Mouse (Mus musculus): ENCODE data around the gene Farsb. TPM values are rescaled to one million over a fixed set of nuclear protein-coding genes. Genes with fewer than 3 reads are reported as not detected.

Gene Farsb
- polyA plus RNA-seq, 1 experiment from 2014 or later = 123 TPM

- Histone ChIP-seq H3K27ac (replicated peaks) (no peak overlapping the region), H3K27me3 (no peaks in the 10 kb centered on the region), H3K4me2 (replicated peaks) (no peak overlapping the region), H3K9me3 (replicated peaks) (no peaks in the 10 kb centered on the region), H3K9ac (no peak overlapping the region), H3K4me1 (no peaks in the 10 kb centered on the region), H3K36me3 (no peaks in the 10 kb centered on the region), H3K4me3 (replicated peaks) (no peak overlapping the region)
- no peak for ATAC-seq (ENCODE audit: insufficient number of reproducible peaks, low FRiP score, low TSS enrichment, low read depth)
- WGBS = 23% methylated on average over 3 of the region's 3 CpGs
Measured at GRCm38 (mm10) chr1:78388848-78389247, 99.8 kb downstream of the Farsb start.

DNA sequence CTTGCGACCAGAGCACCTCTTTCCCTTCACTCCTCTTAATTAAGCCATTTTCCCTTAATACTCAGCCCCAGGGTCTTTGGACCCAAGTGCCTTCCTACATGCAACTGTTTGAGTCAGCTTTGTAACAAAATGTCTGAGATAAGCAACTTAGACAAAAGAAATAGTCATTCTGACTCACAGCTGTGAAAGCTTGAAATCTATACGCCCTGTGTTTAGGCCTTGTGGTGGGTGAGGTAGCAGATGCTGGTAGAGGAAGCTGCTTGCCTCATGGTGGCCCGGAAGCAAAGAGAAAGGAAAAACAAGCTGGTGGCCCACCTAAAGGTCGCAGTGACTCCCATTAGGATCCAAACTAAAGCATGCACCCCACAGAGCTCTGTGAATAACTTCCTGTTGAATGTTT is 100.8 kb downstream of the Farsb start:
- ATAC-seq (ENCODE audit: insufficient number of reproducible peaks, low FRiP score, low TSS enrichment, low read depth) = no peak
- Histone ChIP-seq H3K9me3 (replicated peaks) (no peaks in the 10 kb centered on the region), H3K36me3 (no peaks in the 10 kb centered on the region), H3K27me3 (no peaks in the 10 kb centered on the region), H3K9ac (no peak overlapping the region), H3K4me1 (no peaks in the 10 kb centered on the region), H3K27ac (replicated peaks) (no peak overlapping the region), H3K4me3 (replicated peaks) (no peak overlapping the region), H3K4me2 (replicated peaks) (no peak overlapping the region)
- 49% methylated on average over 4 of the region's 4 CpGs for WGBS

DNA sequence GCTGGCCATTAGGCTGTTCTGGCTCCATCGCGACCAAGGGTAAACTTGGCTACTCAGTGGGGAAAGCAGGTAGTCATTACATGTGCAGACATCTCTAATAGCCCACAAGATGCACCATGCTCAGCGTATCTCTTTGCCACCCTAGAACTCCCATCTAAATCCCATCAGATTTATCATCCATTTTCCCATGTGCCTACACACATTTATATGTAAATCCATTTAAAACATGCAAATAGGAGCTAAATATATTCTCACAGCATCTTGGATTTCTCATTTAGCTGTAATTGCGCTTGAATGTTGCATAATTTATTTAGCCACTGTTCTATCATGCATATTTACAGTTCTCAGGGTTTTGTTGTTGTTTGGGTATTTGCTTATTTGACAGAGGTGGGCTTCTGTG is 107.7 kb downstream of the Farsb start:
- H3K9ac ChIP-seq = no peak overlapping the region
- WGBS = 91% methylated on average over 4 of the region's 4 CpGs
- H3K27me3 ChIP-seq = no peaks in the 10 kb centered on the region
- ATAC-seq (ENCODE audit: insufficient number of reproducible peaks, low FRiP score, low TSS enrichment, low read depth) = no peak
- H3K4me3 ChIP-seq (replicated peaks) = no peak overlapping the region
- H3K27ac ChIP-seq (replicated peaks) = no peak overlapping the region
- no peaks in the 10 kb centered on the region for H3K36me3 ChIP-seq
- H3K9me3 ChIP-seq (replicated peaks) = no peaks in the 10 kb centered on the region
- H3K4me2 ChIP-seq (replicated peaks) = no peak overlapping the region
- H3K4me1 ChIP-seq = no peaks in the 10 kb centered on the region

DNA sequence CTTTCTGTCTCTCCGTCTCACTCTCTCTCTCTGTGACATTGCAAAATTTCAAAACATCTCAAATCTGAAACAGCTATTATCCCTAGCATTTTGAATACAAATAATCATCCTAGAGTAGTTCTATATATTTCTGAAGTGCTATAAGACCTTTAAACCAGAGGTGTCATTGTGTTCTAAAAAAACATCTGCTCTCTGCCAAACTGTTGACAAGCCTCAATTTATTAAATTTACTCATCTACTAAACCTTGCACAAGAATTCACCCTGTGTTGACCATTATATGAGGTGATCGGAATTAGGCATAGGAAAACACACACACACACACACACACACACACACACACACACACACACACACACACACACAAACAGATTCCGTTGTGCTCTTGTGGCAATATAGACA is 113.6 kb downstream of the Farsb start:
- Histone ChIP-seq H3K27ac (replicated peaks) (no peak overlapping the region), H3K9me3 (replicated peaks) (no peaks in the 10 kb centered on the region), H3K9ac (no peak overlapping the region), H3K4me2 (replicated peaks) (no peak overlapping the region), H3K27me3 (no peaks in the 10 kb centered on the region), H3K36me3 (no peaks in the 10 kb centered on the region), H3K4me3 (replicated peaks) (no peak overlapping the region), H3K4me1 (peaks cover 15% of the 10 kb centered on the region)
- ATAC-seq (ENCODE audit: insufficient number of reproducible peaks, low FRiP score, low TSS enrichment, low read depth) = no peak
- WGBS = 96% methylated on average over 3 of the region's 3 CpGs

GRCm38 (mm10) chr1:78373836-78374235 is 114.9 kb downstream of the Farsb start:
- WGBS = 93% methylated on average over 5 of the region's 5 CpGs
- no peaks in the 10 kb centered on the region for H3K27me3 ChIP-seq
- H3K9ac ChIP-seq = no peak overlapping the region
- peaks cover 16% of the 10 kb centered on the region for H3K4me1 ChIP-seq
- H3K4me2 ChIP-seq (replicated peaks) = no peak overlapping the region
- H3K9me3 ChIP-seq (replicated peaks) = no peaks in the 10 kb centered on the region
- ATAC-seq (ENCODE audit: insufficient number of reproducible peaks, low FRiP score, low TSS enrichment, low read depth) = no peak
- H3K4me3 ChIP-seq (replicated peaks) = no peak overlapping the region
- H3K36me3 ChIP-seq = no peaks in the 10 kb centered on the region
- H3K27ac ChIP-seq (replicated peaks) = no peak overlapping the region

DNA sequence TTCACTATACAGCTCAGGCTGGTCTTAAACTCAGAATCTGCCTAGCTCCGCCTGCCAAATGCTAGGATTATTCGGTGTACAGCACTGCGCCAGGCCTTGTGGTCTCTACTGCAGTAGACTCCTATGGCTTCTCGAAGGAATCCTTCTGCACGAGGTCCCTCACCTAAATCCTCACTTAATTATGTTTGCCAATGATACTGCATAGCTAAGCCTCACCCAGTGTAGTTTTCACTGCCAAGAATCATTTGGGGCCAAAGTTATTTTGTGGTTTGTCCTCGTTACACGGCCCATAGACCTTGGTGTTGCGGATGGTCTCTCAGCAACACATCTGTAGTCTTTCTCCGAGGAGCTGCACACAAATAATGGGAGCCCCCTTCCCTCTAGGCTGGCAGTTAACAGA is 116.4 kb downstream of the Farsb start:
- 84% methylated on average over 9 of the region's 9 CpGs for WGBS
- Histone ChIP-seq H3K4me1 (peaks cover 16% of the 10 kb centered on the region), H3K36me3 (no peaks in the 10 kb centered on the region), H3K27me3 (no peaks in the 10 kb centered on the region), H3K4me2 (replicated peaks) (no peak overlapping the region), H3K9ac (no peak overlapping the region), H3K27ac (replicated peaks) (no peak overlapping the region), H3K4me3 (replicated peaks) (no peak overlapping the region), H3K9me3 (replicated peaks) (no peaks in the 10 kb centered on the region)
- no peak for ATAC-seq (ENCODE audit: insufficient number of reproducible peaks, low FRiP score, low TSS enrichment, low read depth)

DNA sequence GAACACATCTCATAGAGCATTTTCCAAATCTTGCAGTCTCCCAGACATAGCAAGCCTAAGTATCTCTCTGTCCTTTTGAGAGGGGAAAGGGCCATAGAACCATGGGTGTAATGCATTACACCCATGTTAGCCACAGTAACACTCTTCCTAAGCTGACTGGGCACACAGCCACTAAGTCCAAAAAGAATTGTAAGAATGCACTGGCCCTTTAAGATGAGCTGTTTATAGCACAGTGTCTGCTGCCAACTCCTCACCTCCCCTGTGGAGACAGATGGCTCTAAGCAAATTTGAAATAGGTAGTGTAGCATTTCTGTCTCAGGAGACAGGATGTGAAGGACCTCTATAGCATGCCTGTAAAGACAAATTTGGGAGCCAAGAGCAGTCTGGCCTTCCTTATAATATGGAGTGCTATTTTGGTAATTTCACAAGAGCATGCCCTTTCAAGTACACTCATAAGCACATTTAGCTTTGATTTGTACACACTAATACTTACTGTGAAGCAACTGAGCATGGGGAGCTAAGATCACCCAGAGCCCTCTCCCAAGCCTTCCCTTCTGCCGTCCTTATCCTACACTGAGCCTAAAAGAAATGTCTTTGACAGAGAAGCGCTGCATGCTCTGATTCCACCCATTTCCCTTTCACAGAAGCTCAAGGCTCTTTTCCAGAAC is 117.0 kb downstream of the Farsb start:
- no peaks in the 10 kb centered on the region for H3K9me3 ChIP-seq (replicated peaks)
- peak; percentile 34; the same call in 1 of the 2 replicates for ATAC-seq (ENCODE audit: insufficient number of reproducible peaks, low FRiP score, low TSS enrichment, low read depth)
- no peaks in the 10 kb centered on the region for H3K27me3 ChIP-seq
- 69% methylated on average over 2 of the region's 2 CpGs for WGBS
- peaks cover 16% of the 10 kb centered on the region for H3K4me1 ChIP-seq
- no peak overlapping the region for H3K4me3 ChIP-seq (replicated peaks)
- no peaks in the 10 kb centered on the region for H3K36me3 ChIP-seq
- H3K27ac ChIP-seq (replicated peaks) = no peak overlapping the region
- H3K9ac ChIP-seq = no peak overlapping the region
- H3K4me2 ChIP-seq (replicated peaks) = no peak overlapping the region

- Histone ChIP-seq H3K4me3 (replicated peaks) (no peak overlapping the region), H3K27me3 (no peaks in the 10 kb centered on the region), H3K4me1 (peaks cover 16% of the 10 kb centered on the region), H3K9ac (no peak overlapping the region), H3K36me3 (no peaks in the 10 kb centered on the region), H3K4me2 (replicated peaks) (no peak overlapping the region), H3K27ac (replicated peaks) (no peak overlapping the region), H3K9me3 (replicated peaks) (no peaks in the 10 kb centered on the region)
- WGBS = 41% methylated on average over 6 of the region's 6 CpGs
- ATAC-seq (ENCODE audit: insufficient number of reproducible peaks, low FRiP score, low TSS enrichment, low read depth) = no peak
Measured at GRCm38 (mm10) chr1:78370121-78370520, 118.6 kb downstream of the Farsb start.

Other genes with a start within 250 kb of the Farsb start
- gene Sgpp2, start 178.6 kb downstream of the Farsb start, polyA plus RNA-seq (2015; fragmentation: Nextera tagmentation; extraction: Ambion mirVana) = 3.2 and 3.6 TPM in 2 replicates
- 0.77 and 1.4 TPM in 2 replicates for gene Mogat1, start 22.1 kb upstream of the Farsb start, polyA plus RNA-seq (2015; fragmentation: Nextera tagmentation; extraction: Ambion mirVana)
- gene BC035947, start 23.3 kb upstream of the Farsb start, polyA plus RNA-seq (2015; fragmentation: Nextera tagmentation; extraction: Ambion mirVana) = 0.49 and 0.70 TPM in 2 replicates
- gene Acsl3, start 168.9 kb upstream of the Farsb start, polyA plus RNA-seq (2015; fragmentation: Nextera tagmentation; extraction: Ambion mirVana) = 60.6 and 63.6 TPM in 2 replicates
- 4.0 and 4.1 TPM in 2 replicates for gene Utp14b, start 169.1 kb upstream of the Farsb start, polyA plus RNA-seq (2015; fragmentation: Nextera tagmentation; extraction: Ambion mirVana)

Measured in embryonic facial prominence, embryonic 15.5 days (tissue).